Mouse (Mus musculus): ENCODE data around the gene B4galt3.
"Not testable (repeated sequence)": the region's sequence is repeated elsewhere in the genome, so short reads cannot be mapped to it uniquely, and the experiment has no call there.

B4galt3 gene

GRCm38 (mm10) chr1:171240911-171241310 lies 29.2 kb upstream of the B4galt3 start:
- no peak for DNase-seq (ENCODE audit: low spot score)

GRCm38 (mm10) chr1:171241952-171242351 lies 28.2 kb upstream of the B4galt3 start:
- DNase-seq (ENCODE audit: low spot score): not testable (repeated sequence)

GRCm38 (mm10) chr1:171245353-171245752 lies 24.8 kb upstream of the B4galt3 start:
- no peak for DNase-seq (ENCODE audit: low spot score)

- DNase-seq (ENCODE audit: low spot score): peak; percentile 97
Observed at GRCm38 (mm10) chr1:171246709-171247452, 23.2 kb upstream of the B4galt3 start.

- no peak for DNase-seq (ENCODE audit: low spot score)
Observed at GRCm38 (mm10) chr1:171247453-171247841, 22.7 kb upstream of the B4galt3 start.

GRCm38 (mm10) chr1:171247916-171248315 lies 22.2 kb upstream of the B4galt3 start:
- no peak for DNase-seq (ENCODE audit: low spot score)

- DNase-seq (ENCODE audit: low spot score): no peak
Observed at GRCm38 (mm10) chr1:171248386-171249226, 21.5 kb upstream of the B4galt3 start.

GRCm38 (mm10) chr1:171249913-171250600 lies 20.1 kb upstream of the B4galt3 start, which contains the start of gene Adamts4:
Gene Adamts4 (plus strand): TSS chr1:171250421.
- DNase-seq (ENCODE audit: low spot score): no peak

- DNase-seq (ENCODE audit: low spot score): no peak
Observed at GRCm38 (mm10) chr1:171250680-171251593, 19.2 kb upstream of the B4galt3 start, which contains the start of gene Ndufs2. Gene Ndufs2 (minus strand): TSS chr1:171251388.

- no peak for DNase-seq (ENCODE audit: low spot score)
Observed at GRCm38 (mm10) chr1:171251594-171252324, 18.4 kb upstream of the B4galt3 start.

- DNase-seq (ENCODE audit: low spot score): no peak
Observed at GRCm38 (mm10) chr1:171252415-171252814, 17.7 kb upstream of the B4galt3 start.

- DNase-seq (ENCODE audit: low spot score): no peak
Observed at GRCm38 (mm10) chr1:171256095-171256818, 13.9 kb upstream of the B4galt3 start.

- DNase-seq (ENCODE audit: low spot score): no peak
Observed at GRCm38 (mm10) chr1:171256937-171257548, 13.1 kb upstream of the B4galt3 start.

- DNase-seq (ENCODE audit: low spot score): no peak
Observed at GRCm38 (mm10) chr1:171257781-171258180, 12.3 kb upstream of the B4galt3 start.

GRCm38 (mm10) chr1:171258921-171259320 lies 11.2 kb upstream of the B4galt3 start:
- no peak for DNase-seq (ENCODE audit: low spot score)

GRCm38 (mm10) chr1:171260316-171260715 lies 9.8 kb upstream of the B4galt3 start:
- DNase-seq (ENCODE audit: low spot score): no peak

GRCm38 (mm10) chr1:171262594-171263130 lies 7.5 kb upstream of the B4galt3 start:
- DNase-seq (ENCODE audit: low spot score): no peak

- DNase-seq (ENCODE audit: low spot score): no peak
Observed at GRCm38 (mm10) chr1:171263185-171263611, 6.9 kb upstream of the B4galt3 start.
